Mouse (Mus musculus): ENCODE data around the gene Ankrd28. TPM values are rescaled to one million over a fixed set of nuclear protein-coding genes. Genes with fewer than 3 reads are reported as not detected.
A peak's percentile ranks its signal among the peaks of the same experiment; 100 is the strongest.
"Not testable (repeated sequence)": the region's sequence is repeated elsewhere in the genome, so short reads cannot be mapped to it uniquely, and the experiment has no call there.

Ankrd28 gene
- total RNA-seq, 2 experiments from 2014 or later, result 24.2 to 35.7 TPM

GRCm38 (mm10) chr14:31793979-31794775 lies 36.3 kb downstream of the Ankrd28 start:
- ATAC-seq (ENCODE audit: poor library complexity, severe bottlenecking), result peak; percentile 45; the same call in 1 of the 2 replicates

- peak; percentile 45; the same call in 1 of the 2 replicates for ATAC-seq (ENCODE audit: poor library complexity, severe bottlenecking)
Observed at GRCm38 (mm10) chr14:31790797-31791196, 39.7 kb downstream of the Ankrd28 start.

DNA sequence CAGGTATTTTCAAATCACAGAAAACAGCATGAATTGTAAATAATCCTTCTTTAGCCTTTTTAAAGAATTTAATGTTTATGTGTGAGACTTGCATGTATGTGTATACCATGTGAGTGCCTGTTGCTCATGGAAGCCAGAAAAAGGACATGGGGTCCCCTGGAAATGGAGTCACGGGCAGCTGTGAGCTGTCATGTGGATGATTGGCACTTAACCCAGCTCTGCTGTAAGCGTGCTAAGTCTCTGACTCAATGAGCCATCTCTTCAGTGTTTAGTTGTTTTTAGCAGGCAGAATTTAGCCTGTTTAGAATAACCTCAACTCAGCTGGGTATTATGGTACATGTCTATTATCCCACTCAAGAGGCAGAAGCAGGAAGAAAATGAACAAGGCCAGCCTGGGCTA lies 43.5 kb downstream of the Ankrd28 start:
- no peak for ATAC-seq (ENCODE audit: poor library complexity, severe bottlenecking)

- ATAC-seq (ENCODE audit: poor library complexity, severe bottlenecking), result no peak
Observed at GRCm38 (mm10) chr14:31785681-31786080, 44.8 kb downstream of the Ankrd28 start.

DNA sequence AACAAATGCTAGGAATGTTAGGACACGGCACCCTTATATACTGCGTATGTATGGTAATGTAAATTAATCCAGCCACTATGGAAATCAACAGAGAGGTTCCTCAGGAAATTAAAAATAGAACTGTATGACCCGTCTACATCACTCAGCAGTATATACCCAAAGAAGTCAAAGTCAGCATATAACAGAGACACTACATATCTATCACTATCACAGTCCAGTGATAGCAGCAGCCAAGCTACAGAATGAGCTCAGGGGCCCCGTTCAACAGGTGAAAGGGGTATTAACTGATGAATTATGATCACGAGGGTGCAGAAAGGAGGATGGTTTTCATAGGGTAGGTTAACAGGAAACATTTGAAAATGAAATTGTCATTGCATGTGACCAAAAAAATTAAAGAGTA lies 45.5 kb downstream of the Ankrd28 start:
- ATAC-seq (ENCODE audit: poor library complexity, severe bottlenecking), result no peak

DNA sequence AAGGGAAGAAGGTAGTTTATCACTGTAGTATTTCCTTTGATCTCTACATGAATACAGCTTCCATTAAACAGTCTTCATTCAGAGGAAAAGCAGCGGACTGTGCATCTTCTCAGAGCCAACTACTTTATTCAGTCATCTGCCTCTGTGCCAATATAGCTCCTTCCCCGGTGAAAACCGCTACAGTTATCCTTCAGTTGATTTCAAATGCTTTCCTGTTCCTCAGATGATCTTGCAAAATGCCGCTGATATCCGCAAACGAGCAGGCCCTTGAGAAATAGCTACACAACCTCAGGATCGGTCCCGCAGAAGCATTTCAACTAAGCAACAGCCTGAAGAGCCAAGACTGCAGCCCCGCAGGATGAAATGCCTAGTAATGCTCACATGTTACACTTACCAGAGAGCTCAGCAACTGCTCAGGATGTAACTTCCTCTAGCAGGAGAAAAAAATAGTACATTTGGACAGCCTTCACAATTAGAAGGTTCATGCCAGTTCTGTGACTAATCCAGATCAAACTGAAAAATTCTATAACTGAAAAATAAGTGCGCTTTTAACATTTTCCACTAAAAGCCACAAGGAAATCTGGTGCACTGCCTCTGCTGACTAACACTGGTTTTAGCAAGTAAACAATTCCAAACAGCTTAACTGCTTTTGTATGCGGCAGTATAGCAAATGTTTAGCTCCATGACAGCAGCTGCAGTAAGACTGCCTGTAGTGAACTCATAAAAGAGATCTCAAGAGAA lies 49.0 kb downstream of the Ankrd28 start:
- ATAC-seq (ENCODE audit: poor library complexity, severe bottlenecking), result peak; percentile 88

DNA sequence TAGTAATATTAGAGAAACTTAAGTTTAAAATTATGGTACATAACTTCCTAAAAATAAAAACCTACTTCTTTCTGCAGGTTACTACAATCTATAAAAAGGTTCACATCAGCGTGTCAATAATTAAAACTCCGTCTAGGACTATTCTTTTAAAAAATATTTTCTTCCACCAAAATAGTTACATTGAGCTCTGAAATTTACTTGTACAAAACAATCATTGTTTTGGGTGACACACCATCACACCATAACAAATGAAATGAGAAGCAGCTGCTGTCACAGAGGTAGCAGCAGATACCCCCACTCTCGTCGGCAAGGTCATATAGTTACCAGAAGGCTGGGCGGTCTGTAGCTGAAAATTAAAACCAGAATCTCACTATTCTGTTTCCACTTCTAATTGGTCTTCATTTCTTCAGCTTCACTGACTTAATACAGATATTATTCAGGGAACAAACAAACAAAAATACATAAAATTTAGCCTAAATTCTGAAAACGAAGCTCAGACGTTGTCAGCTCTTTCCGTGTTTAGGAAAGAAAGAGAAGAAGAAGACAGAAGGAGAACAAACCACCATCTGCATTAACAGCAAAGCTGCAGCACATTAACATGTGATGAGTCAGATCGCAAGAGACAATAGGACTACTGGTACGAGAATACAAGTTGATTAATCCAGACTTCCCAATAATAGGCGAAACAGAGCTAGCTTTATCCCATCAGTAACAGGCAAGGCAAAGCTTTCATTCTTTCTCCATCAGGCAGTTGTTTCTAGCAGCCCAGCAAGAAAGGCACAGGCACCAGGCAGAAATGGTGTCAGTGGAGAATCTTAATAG lies 49.8 kb downstream of the Ankrd28 start:
- peak; percentile 38; the same call in 1 of the 2 replicates for ATAC-seq (ENCODE audit: poor library complexity, severe bottlenecking)

DNA sequence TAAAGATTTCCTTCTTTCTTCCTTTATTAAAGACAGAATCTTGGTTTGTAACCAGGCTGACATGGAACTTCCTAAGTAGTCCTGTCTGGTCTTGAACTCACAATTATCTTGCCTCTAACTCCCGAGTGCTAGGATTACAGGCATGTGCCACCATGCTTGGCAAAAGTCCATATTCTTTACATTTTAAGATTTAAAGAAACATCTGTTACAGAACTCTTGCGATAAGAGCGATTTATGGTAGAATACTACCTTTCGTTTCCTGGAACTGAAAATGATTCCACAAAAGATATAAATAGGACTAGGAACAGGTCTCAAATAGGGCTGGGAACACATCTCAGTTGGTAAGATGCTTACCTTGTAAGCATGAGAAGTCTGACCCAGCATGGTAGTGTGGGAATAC lies 56.9 kb downstream of the Ankrd28 start:
- ATAC-seq (ENCODE audit: poor library complexity, severe bottlenecking), result no peak

- no peak for ATAC-seq (ENCODE audit: poor library complexity, severe bottlenecking)
Observed at GRCm38 (mm10) chr14:31772251-31772650, 58.2 kb downstream of the Ankrd28 start.

DNA sequence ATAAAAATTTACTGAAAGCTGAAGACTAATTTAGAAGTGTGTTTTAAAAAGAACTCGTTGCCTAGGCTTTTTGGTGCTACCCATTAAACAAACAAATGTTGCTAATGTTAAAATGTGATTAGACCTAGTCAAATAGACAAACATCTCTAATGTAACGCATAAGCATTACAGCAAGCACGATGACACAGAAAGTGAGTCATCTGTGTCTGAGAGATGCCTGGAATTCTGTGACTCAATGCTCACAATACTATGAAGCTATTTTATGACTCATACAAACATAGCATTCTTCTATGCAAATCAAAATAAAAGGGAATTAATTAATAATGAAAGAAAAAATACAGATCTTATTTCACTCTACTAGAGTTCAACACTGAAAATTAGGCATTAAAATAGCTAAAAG lies 61.9 kb downstream of the Ankrd28 start:
- no peak for ATAC-seq (ENCODE audit: poor library complexity, severe bottlenecking)

GRCm38 (mm10) chr14:31764083-31764482 lies 66.4 kb downstream of the Ankrd28 start:
- ATAC-seq (ENCODE audit: poor library complexity, severe bottlenecking), result no peak

GRCm38 (mm10) chr14:31761727-31762126 lies 68.7 kb downstream of the Ankrd28 start:
- peak; percentile 94 for ATAC-seq (ENCODE audit: poor library complexity, severe bottlenecking)

DNA sequence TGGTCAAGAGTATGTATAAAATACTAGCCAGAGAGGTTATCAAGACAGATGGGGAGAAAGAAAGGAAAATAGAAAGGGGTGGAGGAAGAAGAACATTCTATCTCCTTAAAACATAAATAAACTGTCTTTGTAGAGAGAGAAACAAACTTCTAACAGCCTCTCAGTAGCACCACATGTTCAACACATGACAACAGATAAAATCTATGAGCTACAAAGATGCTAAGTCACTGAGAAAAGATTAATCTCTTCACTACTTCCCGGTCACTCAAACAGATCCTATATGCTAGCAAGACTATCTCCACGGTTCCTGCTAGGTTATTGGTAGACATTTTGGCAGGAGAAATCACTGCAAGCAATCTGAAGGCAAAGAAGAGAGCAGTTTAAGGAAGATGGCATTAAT lies 71.3 kb downstream of the Ankrd28 start:
- ATAC-seq (ENCODE audit: poor library complexity, severe bottlenecking), result no peak

DNA sequence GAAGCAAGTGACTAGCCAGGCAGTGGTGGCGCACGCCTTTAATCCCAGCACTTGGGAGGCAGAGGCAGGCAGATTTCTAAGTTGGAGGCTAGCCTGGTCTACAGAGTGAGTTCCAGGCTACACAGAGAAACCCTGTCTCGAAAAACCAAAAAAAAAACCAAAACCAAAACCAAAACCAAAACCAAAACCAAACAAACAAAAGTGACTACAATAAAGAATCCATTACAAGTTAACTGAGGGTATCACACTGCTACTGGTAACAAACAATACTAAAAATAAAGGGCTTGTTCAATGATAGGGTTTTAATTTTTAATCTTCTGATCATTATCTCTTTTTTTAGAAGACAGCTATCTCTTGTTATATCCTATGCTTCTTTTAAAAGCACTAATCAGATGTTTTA lies 72.0 kb downstream of the Ankrd28 start:
- ATAC-seq (ENCODE audit: poor library complexity, severe bottlenecking), result not testable (repeated sequence)

DNA sequence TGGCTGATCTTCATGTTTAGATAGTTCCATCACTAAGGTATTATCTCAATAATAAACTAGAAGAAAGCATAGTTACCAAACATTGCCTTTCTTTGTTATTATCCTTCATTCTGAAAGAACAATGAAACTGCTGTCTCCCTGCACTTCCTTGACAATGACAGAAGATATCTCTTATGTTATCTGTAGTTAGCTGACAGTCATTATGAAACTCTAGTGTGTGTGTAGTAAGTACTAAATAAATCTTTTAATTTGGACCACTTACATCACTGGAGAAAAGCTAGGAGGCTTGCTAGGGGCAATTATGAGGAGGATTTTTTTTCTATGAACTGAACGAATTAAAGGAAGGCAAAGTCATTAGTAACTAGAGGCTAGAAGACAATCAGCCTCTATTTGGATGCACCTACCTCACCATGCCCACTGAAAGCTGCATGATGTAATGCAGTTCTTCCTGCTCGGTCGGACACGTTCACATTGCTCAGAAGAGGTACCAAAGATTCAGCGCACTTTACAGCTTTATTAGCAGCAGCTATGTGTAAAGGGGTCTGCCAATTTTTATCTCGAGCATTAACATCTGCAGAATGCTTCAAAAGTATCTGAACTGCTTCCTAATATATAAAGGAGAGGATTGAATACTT lies 82.1 kb downstream of the Ankrd28 start:
- ATAC-seq (ENCODE audit: poor library complexity, severe bottlenecking), result no peak

GRCm38 (mm10) chr14:31742523-31742922 lies 87.9 kb downstream of the Ankrd28 start:
- ATAC-seq (ENCODE audit: poor library complexity, severe bottlenecking), result no peak

DNA sequence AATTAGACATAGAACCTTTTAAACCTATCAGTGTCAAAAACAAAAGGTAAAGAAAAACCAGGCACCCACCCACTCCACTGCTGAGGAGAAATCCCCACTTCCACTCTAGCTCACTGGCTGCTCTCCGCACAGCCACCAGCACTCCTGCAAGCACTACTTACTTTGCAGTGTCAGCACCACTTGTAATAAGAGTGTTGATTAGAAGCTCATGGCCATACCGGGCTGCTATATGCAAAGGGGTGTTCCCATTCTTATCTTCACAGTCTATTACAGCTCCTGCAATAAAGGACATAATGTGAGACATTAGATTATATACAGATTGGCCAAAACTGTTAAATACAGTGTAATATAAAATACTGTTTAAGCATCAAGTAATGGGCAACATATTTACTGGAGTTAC lies 95.6 kb downstream of the Ankrd28 start:
- ATAC-seq (ENCODE audit: poor library complexity, severe bottlenecking), result no peak

GRCm38 (mm10) chr14:31727522-31727921 lies 102.9 kb downstream of the Ankrd28 start:
- no peak for ATAC-seq (ENCODE audit: poor library complexity, severe bottlenecking)

DNA sequence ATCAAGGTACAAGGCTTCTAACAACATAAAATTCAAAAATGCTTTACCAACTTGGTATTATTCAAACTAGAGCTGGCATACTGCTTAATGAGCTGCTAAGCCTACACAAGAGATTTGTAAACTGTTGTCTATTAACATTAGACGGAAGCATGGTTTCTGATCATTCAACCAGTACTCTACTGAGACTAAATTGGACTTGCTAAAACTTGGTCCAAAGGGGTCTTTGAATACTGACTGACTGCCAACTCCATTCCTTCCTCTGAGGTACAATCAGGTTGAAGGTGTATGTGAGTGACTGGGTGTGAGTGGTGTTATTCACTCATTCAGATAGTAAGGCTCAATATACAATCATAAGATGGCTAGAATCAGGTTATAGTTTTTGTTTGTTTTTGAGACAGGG lies 107.7 kb downstream of the Ankrd28 start:
- no peak for ATAC-seq (ENCODE audit: poor library complexity, severe bottlenecking)

DNA sequence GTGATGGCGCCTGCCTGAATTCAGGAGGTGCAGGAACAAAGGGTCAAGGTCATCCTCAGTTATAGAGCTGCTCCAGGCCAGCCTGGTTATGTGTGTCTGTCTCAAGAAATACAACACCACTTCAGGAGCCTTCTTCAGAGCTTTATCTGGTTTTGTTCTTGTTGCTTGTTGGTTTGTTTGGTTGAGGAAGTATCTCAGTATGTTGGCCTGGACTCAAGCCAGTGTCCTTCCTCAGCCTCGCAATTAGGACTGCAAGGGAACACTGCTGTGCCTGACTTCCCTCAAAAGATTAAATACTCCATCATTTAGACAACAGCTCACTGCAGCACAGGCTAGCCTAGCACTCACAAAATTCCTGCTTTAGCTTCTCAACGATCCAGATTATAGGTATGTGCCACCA lies 109.2 kb downstream of the Ankrd28 start:
- no peak for ATAC-seq (ENCODE audit: poor library complexity, severe bottlenecking)

GRCm38 (mm10) chr14:31718332-31718731 lies 112.1 kb downstream of the Ankrd28 start:
- no peak for ATAC-seq (ENCODE audit: poor library complexity, severe bottlenecking)

Data from megakaryocyte, adult 5-6 weeks (primary cell).